Mouse (Mus musculus): ENCODE data around the gene Grik4.

DNA sequence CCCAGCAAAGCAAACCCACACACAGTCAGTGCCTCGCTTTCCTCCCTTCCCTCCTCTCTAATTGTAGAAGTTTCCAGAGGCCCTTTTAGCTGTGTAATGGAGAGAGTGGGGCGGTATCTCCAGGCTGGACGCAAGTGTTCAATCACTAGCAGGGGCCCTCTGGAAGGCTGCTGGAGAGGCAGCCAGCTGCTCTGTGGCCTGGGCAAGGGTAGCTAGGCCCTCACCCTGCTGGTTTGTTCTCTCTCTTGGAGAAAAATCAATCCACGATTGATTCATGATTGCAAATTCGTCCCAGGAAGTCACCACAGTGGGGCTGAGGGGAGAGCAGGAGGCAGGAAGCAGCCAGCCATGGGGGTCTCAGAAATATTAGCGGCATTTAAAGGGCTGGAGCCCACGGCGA lies 271.3 kb downstream of the Grik4 start:
- TF ChIP-seq CTCF (IDR thresholded peaks at IDR 0.05; ENCODE audit: borderline replicate concordance, extremely low read depth, insufficient read depth, insufficient read length) = no peak
- TF ChIP-seq POLR2A (IDR thresholded peaks at IDR 0.05; ENCODE audit: borderline replicate concordance, extremely low read depth, insufficient read depth, insufficient read length, poor library complexity, severe bottlenecking) = no peak

All from brain, embryonic 14.5 days (tissue).